In genomic region chr1:161875706-161876552, GRCm38 (mm10) we compare ENCODE assay signal across 7 mouse cellular contexts. TPM values are rescaled to one million over a fixed set of nuclear protein-coding genes. Genes with fewer than 3 reads are reported as not detected.
DNase-seq lines count a peak whose midpoint lies in the region; ATAC-seq lines count a peak whose summit lies in the region.

No protein-coding gene starts in this region.

- WGBS in forebrain, embryonic 13.5 days = under 1% methylated on average over 21 of the region's 34 CpGs
- WGBS in kidney, embryonic 16.5 days = under 1% methylated on average over 34 of the region's 34 CpGs

- no peak; the same call in 1 of the 2 replicates for ATAC-seq in forebrain, embryonic 13.5 days
- ATAC-seq in kidney, embryonic 16.5 days (ENCODE audit: low FRiP score, low TSS enrichment) = peak; percentile 62

- DNase-seq in spleen, adult 12 weeks (ENCODE audit: low spot score) = peak; percentile 58
- no peak for DNase-seq in spleen, adult 18-20 months
- DNase-seq in adipocyte (ENCODE audit: low spot score) = peak; percentile 30
- peak; percentile 53 for DNase-seq in lung, postnatal 36 days
- peak; percentile 6 for DNase-seq in retina, embryonic 14.5 days (ENCODE audit: low spot score)

- peak overlapping the region; percentile 86 for H3K4me3 ChIP-seq in forebrain, embryonic 13.5 days
- peak overlapping the region; percentile 67 for H3K4me3 ChIP-seq in kidney, embryonic 16.5 days (ENCODE audit: low read length)

- H3K9ac ChIP-seq in forebrain, embryonic 13.5 days = peak overlapping the region; percentile 97
- peak overlapping the region; percentile 79 for H3K9ac ChIP-seq in kidney, embryonic 16.5 days (replicated peaks; ENCODE audit: low read length)

- no peaks in the 10 kb centered on the region for H3K27me3 ChIP-seq in forebrain, embryonic 13.5 days
- no peaks in the 10 kb centered on the region for H3K27me3 ChIP-seq in kidney, embryonic 16.5 days (ENCODE audit: insufficient read depth, low read length)

- peak overlapping the region; percentile 96 for H3K27ac ChIP-seq in forebrain, embryonic 13.5 days
- peak overlapping the region; percentile 95 for H3K27ac ChIP-seq in kidney, embryonic 16.5 days (ENCODE audit: low read length)

- peaks cover 28% of the 10 kb centered on the region for H3K4me1 ChIP-seq in forebrain, embryonic 13.5 days
- peaks cover 14% of the 10 kb centered on the region for H3K4me1 ChIP-seq in kidney, embryonic 16.5 days (ENCODE audit: insufficient read depth, low read length)

- no peaks in the 10 kb centered on the region for H3K9me3 ChIP-seq in forebrain, embryonic 13.5 days (replicated peaks)
- H3K9me3 ChIP-seq in kidney, embryonic 16.5 days (ENCODE audit: low read length) = no peaks in the 10 kb centered on the region

- no peaks in the 10 kb centered on the region for H3K36me3 ChIP-seq in forebrain, embryonic 13.5 days (ENCODE audit: poor library complexity, severe bottlenecking)
- no peaks in the 10 kb centered on the region for H3K36me3 ChIP-seq in kidney, embryonic 16.5 days (ENCODE audit: insufficient read depth, low read length)

- peak overlapping the region; percentile 82 for H3K4me2 ChIP-seq in forebrain, embryonic 13.5 days
- peak overlapping the region; percentile 89 for H3K4me2 ChIP-seq in kidney, embryonic 16.5 days (replicated peaks; ENCODE audit: low read depth, low read length)

RNA-seq across cellular contexts. Expression of gene Suco, which starts 0.6 kb away (rescaled TPM):
- 22.2 and 33.2 TPM in 2 replicates for polyA plus RNA-seq in forebrain, embryonic 13.5 days (2015; fragmentation: Nextera tagmentation; extraction: Ambion mirVana)
- polyA plus RNA-seq in kidney, embryonic 16.5 days (2015; fragmentation: Nextera tagmentation; extraction: Ambion mirVana) = 19.0 and 22.5 TPM in 2 replicates

Comparison
In these comparisons a context has a peak if more than half of its experiments do, and no peak if none do; other contexts are left out.
1. DNase-seq: peak in spleen, adult 12 weeks (single experiment), adipocyte (single experiment), lung, postnatal 36 days (single experiment) and retina, embryonic 14.5 days (single experiment); none in spleen, adult 18-20 months (0 of 2).